Mouse (Mus musculus): ENCODE measurements around the gene Tm9sf2. TPM values are rescaled to one million over a fixed set of nuclear protein-coding genes. Genes with fewer than 3 reads are reported as not detected.

Tm9sf2 gene
- total RNA-seq, 2 experiments from 2014 or later = 109 to 112 TPM

GRCm38 (mm10) chr14:122168912-122169311 is 62.1 kb downstream of the Tm9sf2 start:
- DNase-seq = no peak
- intact Hi-C loops (cut with DNase I) = no loop called here

- intact Hi-C loops (cut with DNase I) = no loop called here
- DNase-seq = no peak
These were observed 63.5 kb downstream of the Tm9sf2 start for GRCm38 (mm10) chr14:122170202-122170781.

GRCm38 (mm10) chr14:122171031-122171430 is 64.2 kb downstream of the Tm9sf2 start:
- DNase-seq = no peak
- intact Hi-C loops (cut with DNase I) = no loop called here

- no peak for DNase-seq
- intact Hi-C loops (cut with DNase I) = no loop called here
These were observed 69.5 kb downstream of the Tm9sf2 start for GRCm38 (mm10) chr14:122176263-122176798.

GRCm38 (mm10) chr14:122179262-122179661 is 72.4 kb downstream of the Tm9sf2 start:
- intact Hi-C loops (cut with DNase I) = no loop called here
- DNase-seq = peak; percentile 36 to 40

GRCm38 (mm10) chr14:122181078-122181814 is 74.4 kb downstream of the Tm9sf2 start, which contains the start of gene Clybl:
Clybl (plus strand) TSS chr14:122181704.
- intact Hi-C loops (cut with DNase I) = loop anchor here (2.0 kb wide), 1 partner anchor 76 kb away; no protein-coding TSS in a partner anchor
- peak; percentile 97 to 98 for DNase-seq

- intact Hi-C loops (cut with DNase I) = loop anchor here (2.0 kb wide), 1 partner anchor 77 kb away; no protein-coding TSS in a partner anchor
- no peak for DNase-seq
These were observed 74.9 kb downstream of the Tm9sf2 start for GRCm38 (mm10) chr14:122181815-122182157.

GRCm38 (mm10) chr14:122182220-122182619 is 75.4 kb downstream of the Tm9sf2 start:
- no peak for DNase-seq
- intact Hi-C loops (cut with DNase I) = no loop called here

- intact Hi-C loops (cut with DNase I) = no loop called here
- no peak for DNase-seq
These were observed 77.1 kb downstream of the Tm9sf2 start for GRCm38 (mm10) chr14:122183974-122184373.

GRCm38 (mm10) chr14:122188250-122188649 is 81.4 kb downstream of the Tm9sf2 start:
- DNase-seq = no peak
- intact Hi-C loops (cut with DNase I) = no loop called here

- intact Hi-C loops (cut with DNase I) = no loop called here
- peak; percentile 21 to 32 for DNase-seq
These were observed 83.1 kb downstream of the Tm9sf2 start for GRCm38 (mm10) chr14:122189901-122190300.

GRCm38 (mm10) chr14:122190527-122190926 is 83.7 kb downstream of the Tm9sf2 start:
- intact Hi-C loops (cut with DNase I) = no loop called here
- no peak for DNase-seq

GRCm38 (mm10) chr14:122190941-122191510 is 84.2 kb downstream of the Tm9sf2 start:
- intact Hi-C loops (cut with DNase I) = no loop called here
- peak; percentile 67 to 77 for DNase-seq

- no peak for DNase-seq
- intact Hi-C loops (cut with DNase I) = no loop called here
These were observed 87.8 kb downstream of the Tm9sf2 start for GRCm38 (mm10) chr14:122194630-122195029.

- intact Hi-C loops (cut with DNase I) = no loop called here
- no peak for DNase-seq
These were observed 90.0 kb downstream of the Tm9sf2 start for GRCm38 (mm10) chr14:122196851-122197250.

- intact Hi-C loops (cut with DNase I) = no loop called here
- DNase-seq = no peak
These were observed 93.5 kb downstream of the Tm9sf2 start for GRCm38 (mm10) chr14:122200247-122200885.

GRCm38 (mm10) chr14:122209177-122209576 is 102.3 kb downstream of the Tm9sf2 start:
- DNase-seq = no peak
- intact Hi-C loops (cut with DNase I) = no loop called here
